Mouse (Mus musculus) cerebellum, adult 2 months (tissue): ENCODE results near the gene Pepd.

Experiments used
- CTCF ChIP-seq: fragments of 200-500 bp; IDR thresholded peaks from 2 replicates; pipeline ENCODE4 v1.5.1; 2011; ENCODE audit warnings: low read depth, mild to moderate bottlenecking, control low read depth, low read length, moderate library complexity, borderline replicate concordance; ENCODE audit not compliant: insufficient read depth
- POLR2A ChIP-seq: fragments of 200-500 bp; IDR thresholded peaks from 2 replicates; pipeline ENCODE4 v1.6.1; 2011; ENCODE audit warnings: low read length, control low read depth, borderline replicate concordance; ENCODE audit not compliant: insufficient read depth

- no peak for TF ChIP-seq POLR2A
- TF ChIP-seq CTCF, result no peak
Observed at GRCm38 (mm10) chr7:35030567-35030966, 118.4 kb downstream of the Pepd start.
